In the genomic region with DNA sequence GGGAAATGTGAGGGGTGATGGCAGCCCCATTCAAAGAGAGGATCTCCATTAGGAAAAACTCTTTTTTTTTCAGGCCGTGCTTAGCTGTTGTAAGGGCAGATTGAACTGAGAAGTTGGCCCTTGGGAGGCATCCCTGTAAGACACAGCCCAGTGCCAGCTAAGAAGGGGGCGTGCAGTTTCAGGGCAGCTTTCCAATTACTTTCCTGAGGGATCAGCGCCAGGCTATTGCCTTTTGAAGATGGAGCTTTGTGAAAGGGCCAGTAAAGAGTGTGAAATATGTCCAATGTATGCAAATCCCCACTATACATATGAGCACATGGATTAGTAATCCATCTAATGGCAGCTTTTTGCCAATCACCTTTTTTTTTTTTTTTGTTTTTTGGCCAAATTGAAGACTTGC, we compare ENCODE assay signal across 30 mouse cellular contexts.
A peak's percentile ranks its signal among the peaks of the same experiment; 100 is the strongest.
DNase-seq lines count a peak whose midpoint lies in the region; ATAC-seq and TF ChIP-seq lines count a peak whose summit lies in the region.
"Had no signal": no experiment of that assay in that cellular context is flagged by ENCODE, and none has a peak within 500 bp of the region (broad histone marks: within the 10 kb centered on the region; RNA-seq: fewer than 3 reads in every experiment).

No protein-coding gene starts in this region.

- ATAC-seq in frontal cortex, adult (ENCODE audit: low TSS enrichment) = peak; percentile 47; the same call in 1 of the 2 replicates
- ATAC-seq in midbrain, embryonic 15.5 days (replicated peaks) = no peak
- ATAC-seq in midbrain, postnatal 0 days (ENCODE audit: low FRiP score) = no peak
- ATAC-seq: activated CD4-positive, CD25-positive, alpha-beta regulatory T cell, adult 4 months; inflammation-experienced regulatory T-cells, adult 6 months; liver, embryonic 12.5 days; liver, postnatal 0 days had no signal

- no peaks in the 10 kb centered on the region for H3K36me3 ChIP-seq in midbrain, embryonic 15.5 days (replicated peaks)
- no peaks in the 10 kb centered on the region for H3K36me3 ChIP-seq in midbrain, postnatal 0 days (ENCODE audit: insufficient read depth, low read length)
- H3K36me3 ChIP-seq: embryonic facial prominence, embryonic 10.5 days; embryonic facial prominence, embryonic 15.5 days; liver, embryonic 12.5 days; neural tube, embryonic 13.5 days had no signal

- H3K4me1 ChIP-seq in midbrain, embryonic 15.5 days = peaks cover 10% of the 10 kb centered on the region
- no peaks in the 10 kb centered on the region; the same call in 1 of the 2 replicates for H3K4me1 ChIP-seq in midbrain, postnatal 0 days (ENCODE audit: insufficient read depth, low read length)
- H3K4me1 ChIP-seq: embryonic facial prominence, embryonic 10.5 days; embryonic facial prominence, embryonic 15.5 days; liver, embryonic 12.5 days; megakaryocyte, embryonic 14.5 days had no signal

- TF ChIP-seq CTCF in midbrain, postnatal 0 days (IDR thresholded peaks at IDR 0.05) = no peak

- WGBS in midbrain, embryonic 15.5 days = 36% methylated on average over 3 of the region's 3 CpGs
- WGBS in midbrain, postnatal 0 days = 36% methylated on average over 3 of the region's 3 CpGs

- DNase-seq in cerebellum, postnatal 10 days = peak; percentile 66 to 72
- DNase-seq in cerebellum, adult 18-20 months = no peak
- no peak for DNase-seq in frontal cortex, postnatal 10 days (ENCODE audit: low spot score in 2 of 2)
- no peak for DNase-seq in midbrain, postnatal 0 days (ENCODE audit: low spot score)
- DNase-seq in gonadal fat pad, adult 2 months (ENCODE audit: low read depth) = peak; percentile 6
- DNase-seq: adrenal gland, adult 2 months; adrenal gland, postnatal 36 days; cerebellum, adult 11 months; cerebellum, adult 9-11 months; gastrocnemius, postnatal 25 days; heart, adult 18-20 months; heart, postnatal 4 days; kidney, adult 11 months; kidney, postnatal 14 days; liver, postnatal 0 days; lung, postnatal 36 days; spleen, adult 18-20 months; thymus, postnatal 14 days had no signal

- 0 out of 2 replicates have a peak overlapping the region, but pooled peaks have one; percentile 6 for H3K27ac ChIP-seq in midbrain, embryonic 15.5 days
- no peak overlapping the region for H3K27ac ChIP-seq in midbrain, postnatal 0 days (ENCODE audit: low read depth, low read length)
- H3K27ac ChIP-seq: embryonic facial prominence, embryonic 10.5 days; embryonic facial prominence, embryonic 15.5 days; hindbrain, embryonic 14.5 days; liver, embryonic 12.5 days; neural tube, embryonic 13.5 days had no signal

- no peaks in the 10 kb centered on the region for H3K27me3 ChIP-seq in midbrain, embryonic 15.5 days (replicated peaks)
- no peaks in the 10 kb centered on the region for H3K27me3 ChIP-seq in midbrain, postnatal 0 days (ENCODE audit: insufficient read depth, low read length)
- H3K27me3 ChIP-seq: CH12.LX; embryonic facial prominence, embryonic 15.5 days; liver, embryonic 12.5 days; megakaryocyte, embryonic 14.5 days; neural tube, embryonic 13.5 days had no signal

- H3K9me3 ChIP-seq in midbrain, embryonic 15.5 days = no peaks in the 10 kb centered on the region
- H3K9me3 ChIP-seq in midbrain, postnatal 0 days (ENCODE audit: low read length) = no peaks in the 10 kb centered on the region
- H3K9me3 ChIP-seq: embryonic facial prominence, embryonic 10.5 days; embryonic facial prominence, embryonic 15.5 days; liver, embryonic 12.5 days; megakaryocyte, embryonic 14.5 days; neural tube, embryonic 13.5 days had no signal

- no peak overlapping the region for H3K4me2 ChIP-seq in midbrain, embryonic 15.5 days
- no peak overlapping the region for H3K4me2 ChIP-seq in midbrain, postnatal 0 days (ENCODE audit: low read depth, low read length, poor library complexity, severe bottlenecking)
- H3K4me2 ChIP-seq: embryonic facial prominence, embryonic 15.5 days; heart, embryonic 11.5 days; hindbrain, embryonic 14.5 days; liver, embryonic 12.5 days; neural tube, embryonic 13.5 days had no signal

- H3K9ac ChIP-seq in midbrain, embryonic 15.5 days = no peak overlapping the region
- H3K9ac ChIP-seq in midbrain, postnatal 0 days (replicated peaks; ENCODE audit: low read length, poor library complexity, severe bottlenecking) = no peak overlapping the region
- H3K9ac ChIP-seq: embryonic facial prominence, embryonic 15.5 days; hindbrain, embryonic 14.5 days; liver, embryonic 12.5 days; liver, postnatal 0 days; neural tube, embryonic 13.5 days had no signal

- H3K4me3 ChIP-seq in midbrain, embryonic 15.5 days = no peak overlapping the region
- no peak overlapping the region for H3K4me3 ChIP-seq in midbrain, postnatal 0 days (ENCODE audit: low read depth, low read length)
- H3K4me3 ChIP-seq: embryonic facial prominence, embryonic 10.5 days; embryonic facial prominence, embryonic 15.5 days; liver, embryonic 12.5 days; megakaryocyte, embryonic 14.5 days; neural tube, embryonic 13.5 days had no signal

Comparison
In these comparisons a context has a peak if more than half of its experiments do, and no peak if none do; other contexts are left out.
1. DNase-seq: peak in cerebellum, postnatal 10 days (2 of 2) and gonadal fat pad, adult 2 months (single experiment); none in cerebellum, adult 18-20 months (0 of 2), frontal cortex, postnatal 10 days (0 of 2) and midbrain, postnatal 0 days (single experiment).